Mouse (Mus musculus) spleen, postnatal 10 days (tissue): ENCODE data around the gene Agpat1.

Source experiments
- DNase-seq, 2 experiments: peaks; one replicate each; pipeline ENCODE4 v3.0.0; 2021 to 2022; ENCODE audit warnings: low spot score in 2 of 2

Gene Agpat1

DNA sequence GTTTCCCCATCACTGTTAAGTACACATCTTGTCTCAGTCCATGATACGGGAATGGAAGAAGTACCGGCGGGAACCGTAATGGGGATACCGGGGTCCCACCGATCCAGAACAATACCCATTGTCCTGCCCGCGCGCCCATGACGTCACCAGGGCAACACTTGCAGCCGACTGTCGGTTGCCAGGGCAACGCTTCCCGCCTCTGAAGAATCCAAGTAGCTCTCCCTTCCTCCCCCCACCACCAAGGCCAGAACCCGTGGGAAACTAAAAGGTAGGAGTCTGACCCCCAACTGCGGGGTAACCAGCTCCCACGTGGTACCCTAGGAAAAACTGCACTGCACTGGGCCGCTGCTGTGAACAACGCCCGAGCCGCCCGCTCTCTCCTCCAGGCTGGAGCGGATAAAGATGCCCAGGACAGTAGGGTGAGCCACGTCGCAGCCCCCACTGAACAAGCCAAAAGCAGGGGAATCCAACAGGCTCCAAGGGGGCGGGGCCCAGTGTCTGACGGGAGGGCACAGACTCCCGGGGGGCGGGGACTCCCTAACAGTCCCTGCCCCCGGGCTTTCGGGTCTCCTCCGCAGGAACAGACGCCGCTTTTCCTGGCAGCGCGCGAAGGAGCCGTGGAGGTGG lies 17.2 kb upstream of the Agpat1 start:
- DNase-seq: peak in 1 of 2 experiments; percentile 90

DNA sequence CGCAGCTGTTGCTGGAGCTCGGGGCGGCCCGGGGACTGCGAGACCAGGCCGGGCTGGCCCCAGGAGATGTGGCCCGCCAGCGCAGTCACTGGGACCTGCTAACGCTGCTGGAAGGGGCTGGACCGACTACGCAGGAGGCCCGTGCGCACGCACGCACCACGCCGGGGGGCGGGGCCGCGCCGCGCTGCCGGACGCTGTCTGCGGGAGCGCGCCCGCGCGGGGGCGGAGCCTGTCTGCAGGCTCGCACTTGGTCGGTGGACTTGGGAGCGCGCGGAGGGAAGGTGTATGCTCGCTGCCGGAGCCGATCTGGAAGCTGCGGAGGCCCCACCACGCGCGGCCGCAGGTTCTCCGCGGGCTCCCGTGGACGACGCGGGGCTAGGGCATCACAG lies 16.6 kb upstream of the Agpat1 start:
- peak; percentile 96 to 98 for DNase-seq

- no peak for DNase-seq
Measured at GRCm38 (mm10) chr17:34587814-34588213, 16.2 kb upstream of the Agpat1 start.

GRCm38 (mm10) chr17:34588767-34589166 lies 15.3 kb upstream of the Agpat1 start:
- DNase-seq: no peak

DNA sequence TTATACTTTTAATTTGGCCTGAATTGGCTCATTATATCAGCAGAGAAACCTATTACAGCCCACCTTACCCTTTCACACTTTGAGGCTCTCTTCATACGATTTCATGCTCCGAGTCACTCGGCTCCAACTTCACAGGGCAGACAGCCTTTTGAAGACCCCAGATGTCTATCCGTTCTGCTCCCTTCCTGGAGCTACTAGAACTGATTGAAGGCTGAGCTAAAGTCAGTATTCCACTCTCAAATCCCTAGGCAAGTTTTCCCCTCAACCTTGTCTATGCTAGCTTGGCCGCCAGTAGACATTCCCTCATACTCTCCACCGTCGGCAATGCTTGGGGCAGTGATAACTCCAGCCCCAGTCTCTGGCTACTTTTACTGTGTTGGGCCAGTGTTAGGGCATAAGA lies 14.9 kb upstream of the Agpat1 start:
- DNase-seq: no peak

GRCm38 (mm10) chr17:34589681-34590101 lies 14.4 kb upstream of the Agpat1 start, which contains the start of gene Gpsm3:
Gpsm3 (plus strand) TSS chr17:34589806.
- peak; percentile 60 to 64 for DNase-seq

- peak in 1 of 2 experiments; percentile 36 for DNase-seq
Measured at GRCm38 (mm10) chr17:34590154-34590987, 13.7 kb upstream of the Agpat1 start.

DNA sequence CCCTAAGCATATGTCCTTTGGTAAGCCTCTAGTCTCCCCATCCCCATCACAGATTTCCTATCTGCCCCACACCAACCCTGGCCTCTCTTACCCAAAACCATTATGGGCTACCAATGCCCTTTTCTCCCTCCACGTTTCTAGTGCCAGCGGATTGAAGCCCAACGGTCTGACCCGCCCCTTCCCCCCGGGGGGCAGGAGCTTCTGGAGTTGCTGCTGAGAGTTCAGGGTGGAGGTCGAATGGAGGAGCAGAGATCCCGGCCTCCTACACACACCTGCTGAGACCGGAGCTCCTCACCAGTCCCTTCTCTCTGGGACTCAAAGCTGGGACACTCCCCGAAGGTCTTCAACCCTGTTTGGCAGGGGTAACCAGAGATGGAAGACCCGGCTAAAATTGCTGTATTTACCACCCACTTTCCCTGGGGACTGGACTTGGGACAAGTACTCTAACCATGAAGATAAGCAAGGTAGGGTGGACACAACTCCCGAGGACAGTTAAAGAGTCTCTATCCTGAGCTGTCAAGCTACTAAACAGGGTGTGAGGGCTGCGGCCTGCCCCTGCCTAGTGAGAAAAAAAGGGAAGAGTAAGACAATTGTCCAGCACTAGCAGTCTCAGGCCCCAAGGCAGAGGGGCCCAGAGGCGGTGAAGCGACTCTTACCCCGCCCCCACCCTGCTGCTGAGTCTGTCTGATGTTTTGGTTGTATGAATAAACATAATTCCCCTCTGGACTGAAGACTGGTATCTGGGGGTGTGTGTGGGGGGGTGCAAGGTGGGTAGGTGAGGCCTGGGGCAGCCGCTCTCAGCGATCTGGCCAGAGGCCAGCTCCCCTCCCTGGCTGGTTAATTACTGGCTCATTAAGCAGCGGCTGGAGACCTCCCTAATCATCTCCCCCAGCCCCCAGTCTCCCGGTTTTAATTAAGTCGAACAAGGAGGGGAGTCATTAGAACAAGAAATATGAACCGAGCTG lies 12.8 kb upstream of the Agpat1 start, which contains the start of gene Pbx2:
Gene Pbx2, plus strand, starts transcription at position 238 of the 965 bp plus-strand sequence.
- peak; percentile 50 to 53 for DNase-seq

GRCm38 (mm10) chr17:34591994-34592375 lies 12.1 kb upstream of the Agpat1 start:
- DNase-seq: peak; percentile 78 to 94

DNA sequence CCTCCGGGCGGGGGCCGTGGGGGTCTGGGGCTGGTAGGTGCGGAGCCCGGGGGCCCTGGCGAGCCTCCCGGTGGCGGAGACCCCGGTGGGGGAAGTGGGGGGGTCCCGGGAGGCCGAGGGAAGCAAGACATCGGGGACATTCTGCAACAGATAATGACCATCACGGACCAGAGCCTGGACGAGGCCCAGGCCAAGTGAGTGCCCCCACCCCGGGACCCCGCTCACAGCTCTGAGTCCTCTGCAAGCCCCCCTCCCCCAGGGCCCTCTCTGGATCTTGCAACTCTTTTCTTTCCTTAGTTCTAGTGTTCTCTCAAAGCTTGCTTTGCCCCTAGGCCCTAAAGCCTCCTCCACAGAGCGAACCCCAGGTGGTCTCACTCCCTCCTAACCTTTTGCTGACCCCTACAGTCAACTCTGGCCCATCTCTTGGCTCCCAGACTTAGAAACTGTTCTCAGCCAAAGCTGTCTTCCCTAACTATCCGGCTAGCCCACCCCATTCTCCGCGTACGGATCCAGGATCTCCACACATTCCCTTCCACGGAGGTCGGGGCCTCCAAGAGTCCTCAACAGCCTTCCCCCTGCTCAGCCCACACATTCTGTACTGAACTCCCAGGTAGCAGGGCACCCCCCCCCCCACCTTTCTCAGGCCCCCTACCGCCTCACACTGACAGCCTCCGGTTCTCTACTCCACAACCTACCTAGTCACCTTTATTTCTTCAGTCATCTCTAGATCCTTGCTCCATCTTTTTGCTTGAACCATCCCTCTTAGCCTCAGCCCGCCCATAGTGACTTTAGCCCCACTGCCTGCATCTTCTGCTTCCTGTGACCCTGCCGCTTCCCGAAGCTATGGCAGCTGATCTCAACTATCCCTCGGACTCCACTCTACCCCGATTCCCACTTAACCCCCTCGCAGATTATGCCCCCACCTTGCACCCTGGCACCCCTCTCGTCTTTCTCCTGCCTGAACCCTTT lies 11.2 kb upstream of the Agpat1 start:
- peak; percentile 28 to 45 for DNase-seq

DNA sequence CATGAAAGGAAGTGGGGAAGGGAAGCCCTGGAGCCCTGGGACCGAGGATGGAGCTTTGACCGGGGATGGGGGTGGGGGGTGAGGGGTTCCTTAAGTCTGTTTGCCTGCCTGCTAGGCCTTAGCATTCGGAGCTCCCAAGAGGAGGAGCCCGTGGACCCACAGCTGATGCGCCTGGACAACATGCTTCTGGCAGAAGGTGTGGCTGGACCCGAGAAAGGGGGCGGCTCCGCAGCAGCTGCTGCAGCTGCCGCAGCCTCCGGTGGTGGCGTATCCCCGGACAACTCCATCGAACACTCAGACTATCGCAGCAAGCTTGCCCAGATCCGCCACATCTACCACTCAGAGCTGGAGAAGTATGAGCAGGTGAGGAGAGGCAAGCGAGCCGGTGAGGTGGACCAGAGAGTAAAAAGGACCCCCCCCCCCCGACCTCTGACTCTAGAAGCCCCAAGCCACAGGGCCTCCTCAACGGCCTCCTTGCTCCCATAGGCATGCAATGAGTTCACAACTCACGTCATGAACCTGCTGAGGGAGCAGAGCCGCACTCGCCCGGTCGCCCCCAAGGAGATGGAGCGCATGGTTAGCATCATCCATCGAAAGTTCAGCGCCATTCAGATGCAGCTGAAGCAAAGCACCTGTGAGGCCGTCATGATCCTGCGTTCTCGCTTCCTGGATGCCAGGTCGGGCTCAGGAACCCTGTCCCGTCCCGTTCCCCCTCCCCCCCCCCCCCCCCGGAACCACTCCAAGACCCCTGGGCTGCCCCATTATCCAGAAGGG lies 10.1 kb upstream of the Agpat1 start:
- DNase-seq: no peak

- no peak for DNase-seq
Measured at GRCm38 (mm10) chr17:34596098-34596497, 8.0 kb upstream of the Agpat1 start.

DNA sequence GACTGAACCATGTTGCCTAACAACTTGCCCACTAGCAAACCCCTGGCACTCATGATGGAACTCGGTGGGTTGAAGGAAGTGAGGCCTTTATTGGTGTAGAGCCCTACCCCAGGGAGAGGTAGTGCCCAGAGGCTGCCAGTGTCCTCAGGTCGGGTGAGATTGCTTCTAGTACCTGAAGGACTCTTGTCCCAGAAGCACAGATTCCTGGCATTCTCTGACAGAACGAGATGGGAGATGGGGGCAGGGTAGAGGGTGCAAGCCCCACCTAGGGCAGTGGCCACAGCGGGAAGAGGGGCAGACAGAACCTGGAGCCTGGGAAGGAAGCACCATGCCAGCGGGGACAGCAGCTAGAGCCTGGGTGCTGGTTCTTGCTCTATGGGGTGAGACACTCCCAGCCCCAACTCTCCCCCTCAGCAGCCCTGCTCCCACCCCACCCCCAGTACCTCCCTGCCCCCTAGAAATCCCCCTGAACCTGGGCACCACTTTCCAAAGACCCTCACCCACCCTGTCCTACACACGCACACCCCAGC lies 6.4 kb upstream of the Agpat1 start, which contains the start of gene Ager:
Gene Ager, plus strand, starts transcription at position 297 of the 530 bp plus-strand sequence.
- DNase-seq: no peak

- no peak for DNase-seq
Measured at GRCm38 (mm10) chr17:34599891-34600290, 4.2 kb upstream of the Agpat1 start.

GRCm38 (mm10) chr17:34601796-34602195 lies 2.3 kb upstream of the Agpat1 start:
- no peak for DNase-seq

DNA sequence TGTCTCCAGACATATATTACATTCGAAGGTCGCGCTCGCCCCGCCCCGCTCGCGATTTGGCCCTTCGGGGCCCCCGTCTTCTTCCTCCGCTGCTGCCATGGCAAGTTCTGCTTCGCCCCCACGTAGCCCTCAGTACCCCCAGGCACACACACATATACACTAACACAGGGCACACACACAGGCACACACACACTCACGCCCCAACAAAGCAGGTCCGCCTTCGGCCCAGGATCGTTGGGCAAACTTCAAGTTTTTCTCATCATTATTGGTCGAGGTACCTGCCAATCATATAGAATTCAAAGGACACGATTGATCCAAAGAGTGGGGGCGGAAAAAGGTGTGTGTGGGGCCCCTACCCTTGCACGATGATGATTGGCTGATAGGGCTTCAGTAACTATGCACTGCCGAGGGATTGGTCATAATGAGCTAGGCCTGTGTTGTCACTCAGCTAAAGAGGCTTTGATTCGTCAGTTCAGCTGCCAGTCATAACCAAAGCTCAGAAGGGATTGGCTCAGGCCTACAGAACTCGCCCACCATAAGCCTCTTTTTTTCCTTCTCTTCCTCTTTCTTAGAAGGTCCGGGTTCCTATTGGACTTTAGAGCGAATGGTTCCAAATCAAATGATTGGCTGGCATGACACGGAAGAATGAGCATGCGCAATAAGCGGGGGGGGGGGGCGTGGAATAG lies 544 bp upstream of the Agpat1 start, which contains the start of gene Rnf5:
Gene Rnf5, minus strand, starts transcription at position 316 of the 686 bp plus-strand sequence.
- peak; percentile 97 to 98 for DNase-seq

GRCm38 (mm10) chr17:34604511-34605237 lies 612 bp downstream of the Agpat1 start:
- no peak for DNase-seq

- peak; percentile 89 to 94 for DNase-seq
Measured at GRCm38 (mm10) chr17:34605609-34606008, 1.5 kb downstream of the Agpat1 start.
